Mouse (Mus musculus) urinary bladder, adult 18-20 months (tissue): ENCODE results near the gene Rhbdd1.

Experiments used
- DNase-seq, 2 experiments: peaks; one replicate each; pipeline ENCODE4 v3.0.0; 2022; ENCODE audit warnings: low spot score in 2 of 2, mixed read lengths in 2 of 2

Gene Rhbdd1

GRCm38 (mm10) chr1:82291151-82291797, 25.0 kb upstream of the Rhbdd1 start, which contains the start of gene Irs1:
Gene Irs1, minus strand, starts transcription at chr1:82291416.
- peak; percentile 77 to 80 for DNase-seq

- DNase-seq: no peak
Measured at GRCm38 (mm10) chr1:82291930-82292712, 24.1 kb upstream of the Rhbdd1 start.

- peak in 1 of 2 experiments; percentile 12 for DNase-seq
Measured at GRCm38 (mm10) chr1:82292771-82293170, 23.5 kb upstream of the Rhbdd1 start.

GRCm38 (mm10) chr1:82294102-82294501, 22.1 kb upstream of the Rhbdd1 start:
- DNase-seq: peak in 1 of 2 experiments; percentile 6

GRCm38 (mm10) chr1:82298586-82298985, 17.7 kb upstream of the Rhbdd1 start:
- no peak for DNase-seq

- DNase-seq: no peak
Measured at GRCm38 (mm10) chr1:82304483-82304882, 11.8 kb upstream of the Rhbdd1 start.

- no peak for DNase-seq
Measured at GRCm38 (mm10) chr1:82316746-82317126, 484 bp downstream of the Rhbdd1 start.

- no peak for DNase-seq
Measured at GRCm38 (mm10) chr1:82320456-82320855, 4.2 kb downstream of the Rhbdd1 start.

- no peak for DNase-seq
Measured at GRCm38 (mm10) chr1:82320864-82321263, 4.6 kb downstream of the Rhbdd1 start.

- DNase-seq: no peak
Measured at GRCm38 (mm10) chr1:82321441-82321840, 5.2 kb downstream of the Rhbdd1 start.

GRCm38 (mm10) chr1:82324131-82324785, 8.0 kb downstream of the Rhbdd1 start:
- no peak for DNase-seq

GRCm38 (mm10) chr1:82326120-82326519, 9.9 kb downstream of the Rhbdd1 start:
- no peak for DNase-seq

- no peak for DNase-seq
Measured at GRCm38 (mm10) chr1:82328033-82328775, 12.0 kb downstream of the Rhbdd1 start.

GRCm38 (mm10) chr1:82329237-82329953, 13.1 kb downstream of the Rhbdd1 start:
- no peak for DNase-seq

- no peak for DNase-seq
Measured at GRCm38 (mm10) chr1:82329954-82330247, 13.6 kb downstream of the Rhbdd1 start.

- DNase-seq: no peak
Measured at GRCm38 (mm10) chr1:82334506-82334905, 18.3 kb downstream of the Rhbdd1 start.

GRCm38 (mm10) chr1:82353089-82353488, 36.8 kb downstream of the Rhbdd1 start:
- no peak for DNase-seq

GRCm38 (mm10) chr1:82353755-82354154, 37.5 kb downstream of the Rhbdd1 start:
- DNase-seq: no peak

- no peak for DNase-seq
Measured at GRCm38 (mm10) chr1:82358871-82359647, 42.8 kb downstream of the Rhbdd1 start.

- no peak for DNase-seq
Measured at GRCm38 (mm10) chr1:82359648-82360026, 43.4 kb downstream of the Rhbdd1 start.

GRCm38 (mm10) chr1:82361240-82361639, 45.0 kb downstream of the Rhbdd1 start:
- DNase-seq: no peak
